Mouse (Mus musculus) kidney, postnatal 0 days (tissue): ENCODE data around the gene Phyhipl. TPM values are rescaled to one million over a fixed set of nuclear protein-coding genes. Genes with fewer than 3 reads are reported as not detected.

Source experiments
- ATAC-seq: fragments of 200-750 bp; cut with Nextera tagmentation; replicated peaks from 2 replicates; pipeline ENCODE4 v1.8.0; 2017; ENCODE audit warnings: low read depth, moderate number of reproducible peaks, moderate TSS enrichment, moderate library complexity; ENCODE audit not compliant: low FRiP score
- DNase-seq: peaks from one replicate; pipeline ENCODE4 v3.0.0-alpha.2; 2016; ENCODE audit warnings: low spot score
- H3K27ac ChIP-seq: fragments of 300-500 bp; sonication (generic); 2 replicates; pipeline ENCODE4 v1.5.1; 2014; ENCODE audit warnings: mild to moderate bottlenecking
- H3K27me3 ChIP-seq: fragments of 300-500 bp; sonication (generic); 2 replicates; pipeline ENCODE4 v1.6.1; 2014; ENCODE audit warnings: low read length, mixed read lengths; ENCODE audit not compliant: insufficient read depth
- H3K36me3 ChIP-seq: fragments of 300-500 bp; sonication (generic); 2 replicates; pipeline ENCODE4 v1.6.1; 2014; ENCODE audit warnings: low read length, mixed read lengths; ENCODE audit not compliant: insufficient read depth
- H3K4me1 ChIP-seq: fragments of 300-500 bp; sonication (generic); replicated peaks from 2 replicates; pipeline ENCODE4 v1.6.1; 2014; ENCODE audit warnings: antibody characterized with exemption, low read length, mixed read lengths; ENCODE audit not compliant: insufficient read depth
- H3K4me2 ChIP-seq: fragments of 300-500 bp; sonication (generic); 2 replicates; pipeline ENCODE4 v1.6.1; 2014; ENCODE audit warnings: mild to moderate bottlenecking, low read length, moderate library complexity, mixed read lengths
- H3K4me3 ChIP-seq: fragments of 300-500 bp; sonication (generic); replicated peaks from 2 replicates; pipeline ENCODE4 v1.5.1; 2014; ENCODE audit warnings: low read depth, low read length
- H3K9ac ChIP-seq: fragments of 300-500 bp; sonication (generic); 2 replicates; pipeline ENCODE4 v1.6.1; 2014; ENCODE audit warnings: low read depth, low read length
- H3K9me3 ChIP-seq: fragments of 300-500 bp; sonication (generic); replicated peaks from 2 replicates; pipeline ENCODE4 v1.6.1; 2016; ENCODE audit warnings: low read length, inconsistent platforms, mixed read lengths
- CTCF ChIP-seq: IDR thresholded peaks from 2 replicates; pipeline ENCODE4 v1.5.1; 2016; ENCODE audit warnings: antibody characterized with exemption, low read depth, mild to moderate bottlenecking, moderate library complexity
- WGBS: fragments of 180-500 bp; shearing (Covaris S2); extraction: QIAGEN DNeasy Blood & Tissue Kit; methylation state at CpG from one replicate; pipeline ENCODE4 v1.1.7; 2014; 5-methylcytosine and 5-hydroxymethylcytosine counted together
- polyA plus RNA-seq: library from polyadenylated mRNA; unstranded; fragments of >200 nt; fragmentation: Nextera tagmentation; extraction: Ambion mirVana; gene quantifications from 2 replicates; pipeline ENCODE4 v1.2.1, GENCODE M21; 2015

The Phyhipl gene
- polyA plus RNA-seq, 1 experiment from 2014 or later: 35.0 TPM

GRCm38 (mm10) chr10:70688881-70689280, 33.1 kb upstream of the Phyhipl start:
- no peaks in the 10 kb centered on the region for H3K4me1 ChIP-seq
- ATAC-seq: 0 out of 2 replicates have a peak, but pooled peaks have one; percentile 17
- WGBS: 34% methylated on average over 8 of the region's 8 CpGs
- DNase-seq: peak; percentile 19
- H3K9ac ChIP-seq: no peak overlapping the region
- H3K27me3 ChIP-seq: no peaks in the 10 kb centered on the region
- H3K4me2 ChIP-seq: no peak overlapping the region
- no peaks in the 10 kb centered on the region for H3K9me3 ChIP-seq
- no peak overlapping the region for H3K27ac ChIP-seq
- no peak for TF ChIP-seq CTCF
- no peak overlapping the region for H3K4me3 ChIP-seq
- no peaks in the 10 kb centered on the region for H3K36me3 ChIP-seq

- no peak overlapping the region for H3K27ac ChIP-seq
- WGBS: 47% methylated on average over 11 of the region's 11 CpGs
- H3K4me1 ChIP-seq: no peaks in the 10 kb centered on the region
- no peak for ATAC-seq
- no peak overlapping the region for H3K4me3 ChIP-seq
- H3K9me3 ChIP-seq: no peaks in the 10 kb centered on the region
- no peak overlapping the region for H3K4me2 ChIP-seq
- DNase-seq: no peak
- H3K27me3 ChIP-seq: no peaks in the 10 kb centered on the region
- H3K9ac ChIP-seq: no peak overlapping the region
- H3K36me3 ChIP-seq: no peaks in the 10 kb centered on the region
- no peak for TF ChIP-seq CTCF
Observed at GRCm38 (mm10) chr10:70686941-70687703, 31.4 kb upstream of the Phyhipl start.

- no peak overlapping the region for H3K27ac ChIP-seq
- H3K4me2 ChIP-seq: no peak overlapping the region
- H3K9me3 ChIP-seq: no peaks in the 10 kb centered on the region
- H3K9ac ChIP-seq: no peak overlapping the region
- WGBS: 16% methylated on average over 3 of the region's 3 CpGs
- no peak for TF ChIP-seq CTCF
- ATAC-seq: no peak
- H3K4me1 ChIP-seq: no peaks in the 10 kb centered on the region
- H3K27me3 ChIP-seq: no peaks in the 10 kb centered on the region
- no peaks in the 10 kb centered on the region for H3K36me3 ChIP-seq
- DNase-seq: no peak
- H3K4me3 ChIP-seq: no peak overlapping the region
Observed at GRCm38 (mm10) chr10:70686505-70686904, 30.7 kb upstream of the Phyhipl start.

- Histone ChIP-seq H3K9me3 (no peaks in the 10 kb centered on the region), H3K27ac (no peak overlapping the region), H3K9ac (no peak overlapping the region), H3K27me3 (no peaks in the 10 kb centered on the region), H3K36me3 (no peaks in the 10 kb centered on the region), H3K4me3 (no peak overlapping the region), H3K4me2 (no peak overlapping the region), H3K4me1 (no peaks in the 10 kb centered on the region)
- TF ChIP-seq CTCF: no peak
- 86% methylated on average over 4 of the region's 4 CpGs for WGBS
- ATAC-seq (no peak), DNase-seq (no peak)
Observed at GRCm38 (mm10) chr10:70683508-70683907, 27.7 kb upstream of the Phyhipl start.

- Histone ChIP-seq H3K9ac (no peak overlapping the region), H3K36me3 (no peaks in the 10 kb centered on the region), H3K4me1 (no peaks in the 10 kb centered on the region), H3K4me3 (no peak overlapping the region), H3K9me3 (no peaks in the 10 kb centered on the region), H3K27me3 (no peaks in the 10 kb centered on the region), H3K27ac (no peak overlapping the region), H3K4me2 (no peak overlapping the region)
- ATAC-seq (no peak), DNase-seq (no peak)
- WGBS: 78% methylated on average over 1 of the region's 1 CpGs
- no peak for TF ChIP-seq CTCF
Observed at GRCm38 (mm10) chr10:70677946-70678345, 22.2 kb upstream of the Phyhipl start.

- Histone ChIP-seq H3K9ac (no peak overlapping the region), H3K36me3 (no peaks in the 10 kb centered on the region), H3K9me3 (no peaks in the 10 kb centered on the region), H3K27me3 (no peaks in the 10 kb centered on the region), H3K4me3 (no peak overlapping the region), H3K27ac (peak overlapping the region; percentile 71), H3K4me2 (no peak overlapping the region), H3K4me1 (0 out of 2 replicates have a peak, but pooled peaks cover 3% of the 10 kb centered on the region)
- ATAC-seq (no peak), DNase-seq (no peak)
- no peak for TF ChIP-seq CTCF
- 44% methylated on average over 6 of the region's 6 CpGs for WGBS
Observed at GRCm38 (mm10) chr10:70656272-70656671, 507 bp upstream of the Phyhipl start.
